Mouse (Mus musculus): ENCODE results near the gene Tmsb15l. TPM values are rescaled to one million over a fixed set of nuclear protein-coding genes. Genes with fewer than 3 reads are reported as not detected.
A peak's percentile ranks its signal among the peaks of the same experiment; 100 is the strongest.

The Tmsb15l gene
- polyA plus RNA-seq, 1 experiment from 2014 or later: 7.6 TPM

DNA sequence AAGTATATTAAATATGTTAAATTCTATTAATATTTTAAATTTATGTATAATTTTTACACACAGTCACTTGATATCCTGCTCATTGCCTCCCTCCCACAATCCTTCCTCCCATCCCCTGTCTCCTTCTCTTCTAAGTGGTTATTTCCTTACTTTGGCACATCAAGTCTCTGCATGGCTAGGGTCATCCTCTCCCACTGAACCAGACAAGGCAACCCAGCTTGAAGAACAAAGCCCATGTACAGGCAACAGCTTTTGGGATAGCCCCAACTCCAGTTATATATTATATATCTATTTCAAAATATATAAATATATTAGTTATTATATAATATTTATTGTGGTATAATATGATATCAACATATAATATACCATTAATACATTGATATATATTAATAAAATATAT is 50.8 kb downstream of the Tmsb15l start:
- Histone ChIP-seq H3K27me3 (ENCODE audit: control insufficient read depth, insufficient read depth, low read length) (no peaks in the 10 kb centered on the region), H3K4me2 (ENCODE audit: low read depth) (no peak overlapping the region), H3K4me3 (ENCODE audit: low read depth, low read length) (no peak overlapping the region), H3K4me1 (ENCODE audit: control insufficient read depth, insufficient read depth, low read length) (no peaks in the 10 kb centered on the region), H3K36me3 (ENCODE audit: control insufficient read depth, insufficient read depth, low read length) (no peaks in the 10 kb centered on the region), H3K9me3 (ENCODE audit: control insufficient read depth, low read length) (no peaks in the 10 kb centered on the region), H3K9ac (ENCODE audit: low read length) (no peak overlapping the region), H3K27ac (ENCODE audit: low read depth, low read length) (no peak overlapping the region)
- peak; percentile 53; the same call in 1 of the 2 replicates for ATAC-seq (ENCODE audit: insufficient read depth, low FRiP score, low TSS enrichment)
- no peak for DNase-seq (ENCODE audit: low spot score)

Other genes starting within 250 kb of the Tmsb15l start
- gene Morf4l2, start 233.2 kb downstream of the Tmsb15l start, polyA plus RNA-seq (2014; fragmentation: Nextera tagmentation; extraction: Ambion mirVana): 622 and 646 TPM in 2 replicates
- not detected in 2 replicates for gene Glra4, start 196.7 kb downstream of the Tmsb15l start, polyA plus RNA-seq (2014; fragmentation: Nextera tagmentation; extraction: Ambion mirVana)
- 28.7 and 38.6 TPM in 2 replicates for gene Plp1, start 154.2 kb downstream of the Tmsb15l start, polyA plus RNA-seq (2014; fragmentation: Nextera tagmentation; extraction: Ambion mirVana)
- gene Rab9b, start 108.1 kb downstream of the Tmsb15l start, polyA plus RNA-seq (2014; fragmentation: Nextera tagmentation; extraction: Ambion mirVana): 5.8 and 5.9 TPM in 2 replicates
- not detected in 2 replicates for gene H2bfm, start 49.5 kb downstream of the Tmsb15l start, polyA plus RNA-seq (2014; fragmentation: Nextera tagmentation; extraction: Ambion mirVana)
- gene Tmsb15b2, start 1.4 kb downstream of the Tmsb15l start, polyA plus RNA-seq (2014; fragmentation: Nextera tagmentation; extraction: Ambion mirVana): 54.1 and 56.2 TPM in 2 replicates
- 22.2 and 23.4 TPM in 2 replicates for gene Tmsb15b1, start within 50 bp of the Tmsb15l start, polyA plus RNA-seq (2014; fragmentation: Nextera tagmentation; extraction: Ambion mirVana)
- gene Zcchc18, start 16.3 kb upstream of the Tmsb15l start, polyA plus RNA-seq (2014; fragmentation: Nextera tagmentation; extraction: Ambion mirVana): 82.3 and 88.8 TPM in 2 replicates
- gene Slc25a53, start 61.4 kb upstream of the Tmsb15l start, polyA plus RNA-seq (2014; fragmentation: Nextera tagmentation; extraction: Ambion mirVana): 11.2 and 13.7 TPM in 2 replicates
- 12.5 and 12.7 TPM in 2 replicates for gene Fam199x, start 72.7 kb upstream of the Tmsb15l start, polyA plus RNA-seq (2014; fragmentation: Nextera tagmentation; extraction: Ambion mirVana)
- not detected in 2 replicates for gene Esx1, start 145.2 kb upstream of the Tmsb15l start, polyA plus RNA-seq (2014; fragmentation: Nextera tagmentation; extraction: Ambion mirVana)